Mouse (Mus musculus): ENCODE data around the gene Asphd1. TPM values are rescaled to one million over a fixed set of nuclear protein-coding genes. Genes with fewer than 3 reads are reported as not detected.
A peak's percentile ranks its signal among the peaks of the same experiment; 100 is the strongest.
"Not testable (repeated sequence)": the region's sequence is repeated elsewhere in the genome, so short reads cannot be mapped to it uniquely, and the experiment has no call there.

The Asphd1 gene
- total RNA-seq, 2 experiments from 2014 or later = not detected

DNA sequence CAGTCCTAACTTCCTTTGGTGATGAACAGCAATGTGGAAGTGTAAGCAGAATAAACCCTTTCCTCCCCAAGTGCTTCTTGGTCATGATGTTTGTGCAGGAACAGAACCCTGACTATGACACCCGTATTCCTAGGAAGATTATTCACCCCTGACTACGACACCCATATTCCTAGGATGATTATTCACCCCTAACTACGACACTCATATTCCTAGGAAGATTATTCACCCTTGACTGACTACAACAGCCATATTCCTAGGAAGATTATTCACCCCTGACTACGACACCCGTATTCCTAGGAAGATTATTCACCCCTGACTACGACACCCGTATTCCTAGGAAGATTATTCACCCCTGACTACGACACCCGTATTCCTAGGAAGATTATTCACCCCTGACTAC lies 49.6 kb downstream of the Asphd1 start:
- intact Hi-C loops (cut with DNase I); DNase-seq: not testable (repeated sequence)

- intact Hi-C loops (cut with DNase I) = no loop called here
- peak; percentile 98 to 99 for DNase-seq
Observed at GRCm38 (mm10) chr7:126898102-126898990, 51.0 kb downstream of the Asphd1 start.

DNA sequence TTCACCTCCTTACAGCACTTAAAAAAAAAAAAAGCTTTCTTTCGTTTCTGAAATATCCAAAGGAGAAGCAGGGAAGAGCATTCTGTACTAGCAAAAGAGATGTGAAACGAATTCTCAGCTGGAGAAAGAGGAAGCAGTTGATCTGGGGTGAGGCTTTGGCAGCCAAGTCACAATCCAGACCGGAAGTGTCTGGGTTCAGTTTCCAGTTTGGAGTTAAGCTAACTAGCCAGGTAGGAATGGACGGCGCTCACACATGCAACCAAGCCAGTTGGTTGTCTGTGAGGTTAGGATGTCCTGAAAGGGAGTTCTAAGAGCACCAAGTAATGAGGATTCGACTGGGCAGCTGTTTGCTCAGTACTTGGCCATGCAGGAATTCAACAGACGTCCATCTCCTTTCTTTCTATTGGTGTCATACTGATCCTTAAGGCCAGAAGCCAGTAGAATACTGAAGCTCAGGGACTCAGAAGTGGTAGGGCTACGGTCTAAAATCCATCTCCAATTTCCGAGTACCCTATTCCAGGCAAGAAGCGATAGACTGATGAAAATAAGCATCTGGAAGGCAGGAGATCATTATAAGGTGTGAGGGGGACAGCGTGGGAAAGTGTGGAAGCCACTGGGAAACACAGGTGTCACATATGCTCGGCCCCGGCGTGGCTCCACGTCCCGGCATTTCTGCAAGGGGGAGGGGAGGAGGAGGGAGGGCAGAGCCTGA lies 51.8 kb downstream of the Asphd1 start:
- intact Hi-C loops (cut with DNase I) = no loop called here

GRCm38 (mm10) chr7:126896912-126897311 lies 52.5 kb downstream of the Asphd1 start:
- peak in 1 of 2 experiments; percentile 20 for DNase-seq

More for the DNA sequence above, 51.8 kb downstream of the Asphd1 start:
- DNase-seq = peak; percentile 50 to 58

More at GRCm38 (mm10) chr7:126896912-126897311, 52.5 kb downstream of the Asphd1 start:
- intact Hi-C loops (cut with DNase I) = no loop called here

Other genes starting within 250 kb of the Asphd1 start
- 10 to 100 TPM; 12.7 to 14.6 TPM for gene Coro1a, start 241.8 kb downstream of the Asphd1 start, total RNA-seq (2021)
- gene Mapk3, start 190.0 kb downstream of the Asphd1 start, total RNA-seq (2021) = 100 to 1,000 TPM in 1 of 2 experiments, 10 to 100 TPM in 1; 97.7 to 103 TPM
- 1 to 10 TPM; 3.6 to 4.6 TPM for gene Gdpd3, start 183.2 kb downstream of the Asphd1 start, total RNA-seq (2021)
- gene Ypel3, start 172.6 kb downstream of the Asphd1 start, total RNA-seq (2021) = 10 to 100 TPM; 61.9 to 71.7 TPM
- under 1 TPM; 0.29 to 0.35 TPM for gene Tbx6, start 168.1 kb downstream of the Asphd1 start, total RNA-seq (2021)
- gene Ppp4c, start 157.1 kb downstream of the Asphd1 start, total RNA-seq (2021) = 10 to 100 TPM; 53.2 to 58.2 TPM
- gene Fam57b, start 151.9 kb downstream of the Asphd1 start, total RNA-seq (2021) = 10 to 100 TPM; 10.1 to 11.0 TPM
- gene 4930451I11Rik, start 117.9 kb downstream of the Asphd1 start, total RNA-seq (2021) = not detected
- not detected for gene Doc2a, start 102.2 kb downstream of the Asphd1 start, total RNA-seq (2021)
- gene Hirip3, start 87.6 kb downstream of the Asphd1 start, total RNA-seq (2021) = 10 to 100 TPM; 10.3 to 13.8 TPM
- gene Ino80e, start 87.2 kb downstream of the Asphd1 start, total RNA-seq (2021) = 10 to 100 TPM; 23.8 to 30.0 TPM
- 10 to 100 TPM; 65.6 to 65.7 TPM for gene Taok2, start 64.9 kb downstream of the Asphd1 start, total RNA-seq (2021)
- 10 to 100 TPM; 16.3 to 17.6 TPM for gene Tmem219, start 26.7 kb downstream of the Asphd1 start, total RNA-seq (2021)
- gene Kctd13, start 20.7 kb downstream of the Asphd1 start, total RNA-seq (2021) = 1 to 10 TPM; 7.7 to 9.7 TPM
- 10 to 100 TPM; 23.3 to 30.4 TPM for gene Sez6l2, start 981 bp upstream of the Asphd1 start, total RNA-seq (2021)
- 10 to 100 TPM; 73.8 to 82.0 TPM for gene Cdipt, start 26.3 kb upstream of the Asphd1 start, total RNA-seq (2021)
- under 1 TPM; 0.47 to 0.84 TPM for gene Cdiptos, start 26.5 kb upstream of the Asphd1 start, total RNA-seq (2021)
- gene Mvp, start 65.0 kb upstream of the Asphd1 start, total RNA-seq (2021) = 10 to 100 TPM; 45.3 to 50.1 TPM
- gene Pagr1b, start 66.9 kb upstream of the Asphd1 start, total RNA-seq (2021) = not detected
- 10 to 100 TPM in 1 of 2 experiments, 1 to 10 TPM in 1; 6.4 to 19.6 TPM for gene Pagr1a, start 67.8 kb upstream of the Asphd1 start, total RNA-seq (2021)
- 10 to 100 TPM; 19.0 to 27.2 TPM for gene Gm42742, start 71.5 kb upstream of the Asphd1 start, total RNA-seq (2021)
- gene Prrt2, start 71.6 kb upstream of the Asphd1 start, total RNA-seq (2021) = 1 to 10 TPM; 1.0 to 2.3 TPM
- gene Maz, start 77.5 kb upstream of the Asphd1 start, total RNA-seq (2021) = 100 to 1,000 TPM; 106 to 113 TPM
- gene Kif22, start 92.9 kb upstream of the Asphd1 start, total RNA-seq (2021) = 10 to 100 TPM; 15.3 to 17.6 TPM
- gene Zg16, start 137.7 kb upstream of the Asphd1 start, total RNA-seq (2021) = not detected
- 1 to 10 TPM in 1 of 2 experiments, under 1 TPM in 1; 0.94 to 1.5 TPM for gene AI467606, start 141.8 kb upstream of the Asphd1 start, total RNA-seq (2021)
- gene Qprt, start 172.6 kb upstream of the Asphd1 start, total RNA-seq (2021) = under 1 TPM in 1 of 2 experiments, not detected in 1; 0.29 TPM
- under 1 TPM; 0.72 to 0.84 TPM for gene Spn, start 188.2 kb upstream of the Asphd1 start, total RNA-seq (2021)
- gene Cd2bp2, start 246.5 kb upstream of the Asphd1 start, total RNA-seq (2021) = 10 to 100 TPM; 46.8 to 49.2 TPM

Data from heart, postnatal 10 days (tissue).